Mouse (Mus musculus) frontal cortex, postnatal 36 days (tissue): Measurements from ENCODE around the gene Immp2l.
"Not testable (repeated sequence)": the region's sequence is repeated elsewhere in the genome, so short reads cannot be mapped to it uniquely, and the experiment has no call there.

Experiments used
- DNase-seq, 2 experiments: peaks; one replicate each; pipeline ENCODE4 v3.0.0; 2022; ENCODE audit warnings: low spot score in 2 of 2

Immp2l gene

GRCm38 (mm10) chr12:41023511-41024421 lies at the start of gene Immp2l:
Immp2l (plus strand) TSS chr12:41024090.
- DNase-seq: peak; percentile 90 to 92

- DNase-seq: no peak
Observed at GRCm38 (mm10) chr12:40978719-40979500, 45.0 kb upstream of the Immp2l start.

- DNase-seq: peak in 1 of 2 experiments; percentile 4
Observed at GRCm38 (mm10) chr12:40979716-40980115, 44.2 kb upstream of the Immp2l start.

GRCm38 (mm10) chr12:40980160-40980559 lies 43.7 kb upstream of the Immp2l start:
- DNase-seq: no peak

- no peak for DNase-seq
Observed at GRCm38 (mm10) chr12:40983021-40983420, 40.9 kb upstream of the Immp2l start.

- no peak for DNase-seq
Observed at GRCm38 (mm10) chr12:40984735-40985134, 39.2 kb upstream of the Immp2l start.

- DNase-seq: no peak
Observed at GRCm38 (mm10) chr12:40985791-40986190, 38.1 kb upstream of the Immp2l start.

GRCm38 (mm10) chr12:40988311-40989065 lies 35.4 kb upstream of the Immp2l start:
- no peak for DNase-seq

- no peak for DNase-seq
Observed at GRCm38 (mm10) chr12:40991647-40992046, 32.2 kb upstream of the Immp2l start.

- not testable (repeated sequence) for DNase-seq
Observed at GRCm38 (mm10) chr12:40992237-40992636, 31.7 kb upstream of the Immp2l start.

GRCm38 (mm10) chr12:40994846-40995245 lies 29.0 kb upstream of the Immp2l start:
- DNase-seq: no peak

- DNase-seq: no peak
Observed at GRCm38 (mm10) chr12:40995618-40996370, 28.1 kb upstream of the Immp2l start.

GRCm38 (mm10) chr12:41022516-41022915 lies 1.4 kb upstream of the Immp2l start:
- peak in 1 of 2 experiments; percentile 23 for DNase-seq

- DNase-seq: no peak
Observed at GRCm38 (mm10) chr12:41024512-41024911, 622 bp downstream of the Immp2l start.

- DNase-seq: no peak
Observed at GRCm38 (mm10) chr12:41027485-41027884, 3.6 kb downstream of the Immp2l start.

GRCm38 (mm10) chr12:41031119-41031518 lies 7.2 kb downstream of the Immp2l start:
- DNase-seq: no peak

GRCm38 (mm10) chr12:41033196-41033595 lies 9.3 kb downstream of the Immp2l start:
- DNase-seq: no peak

GRCm38 (mm10) chr12:41039834-41040233 lies 15.9 kb downstream of the Immp2l start:
- no peak for DNase-seq

GRCm38 (mm10) chr12:41041737-41042136 lies 17.8 kb downstream of the Immp2l start:
- no peak for DNase-seq

GRCm38 (mm10) chr12:41044493-41045132 lies 20.7 kb downstream of the Immp2l start:
- DNase-seq: no peak
